Mouse (Mus musculus) liver, postnatal 0 days (tissue): ENCODE results near the gene Stom. TPM values are rescaled to one million over a fixed set of nuclear protein-coding genes. Genes with fewer than 3 reads are reported as not detected.

Experiments
- ATAC-seq: fragments of 200-750 bp; cut with Nextera tagmentation; 2 replicates; pipeline ENCODE4 v1.8.0; 2017; ENCODE audit warnings: mild to moderate bottlenecking, moderate library complexity
- DNase-seq: peaks from one replicate; pipeline ENCODE4 v3.0.0-alpha.2; 2016
- H3K27ac ChIP-seq: fragments of 300-500 bp; sonication (generic); 2 replicates; pipeline ENCODE4 v1.5.1; 2014; ENCODE audit warnings: antibody characterized with exemption, moderate library complexity, mild to moderate bottlenecking, low read depth
- H3K27me3 ChIP-seq: fragments of 300-500 bp; sonication (generic); 2 replicates; pipeline ENCODE4 v1.6.1; 2014; ENCODE audit warnings: low read length, control low read depth, mixed read lengths; ENCODE audit not compliant: insufficient read depth
- H3K36me3 ChIP-seq: fragments of 300-500 bp; sonication (generic); replicated peaks from 2 replicates; pipeline ENCODE4 v1.6.1; 2014; ENCODE audit warnings: mild to moderate bottlenecking, control low read depth, low read length, moderate library complexity, mixed read lengths; ENCODE audit not compliant: insufficient read depth
- H3K4me1 ChIP-seq: fragments of 300-500 bp; sonication (generic); 2 replicates; pipeline ENCODE4 v1.6.1; 2014; ENCODE audit warnings: antibody characterized with exemption, mild to moderate bottlenecking, control low read depth; ENCODE audit not compliant: insufficient read depth
- H3K4me2 ChIP-seq: fragments of 300-500 bp; sonication (generic); 2 replicates; pipeline ENCODE4 v1.6.1; 2014; ENCODE audit warnings: low read depth, mild to moderate bottlenecking, low read length, moderate library complexity, mixed read lengths
- H3K4me3 ChIP-seq: fragments of 300-500 bp; sonication (generic); 2 replicates; pipeline ENCODE4 v1.5.1; 2014; ENCODE audit warnings: low read depth, low read length
- H3K9ac ChIP-seq: fragments of 300-500 bp; sonication (generic); replicated peaks from 2 replicates; pipeline ENCODE4 v1.6.1; 2014; ENCODE audit warnings: mild to moderate bottlenecking, moderate library complexity
- H3K9me3 ChIP-seq: fragments of 300-500 bp; sonication (generic); 2 replicates; pipeline ENCODE4 v1.6.1; 2016; ENCODE audit warnings: mild to moderate bottlenecking, control low read depth, low read length, mixed read lengths
- CTCF ChIP-seq: sonication (generic); IDR thresholded peaks from 2 replicates; pipeline ENCODE4 v1.5.1; 2016; ENCODE audit warnings: antibody characterized with exemption, low read depth
- EP300 ChIP-seq: IDR thresholded peaks from 2 replicates; pipeline ENCODE4 v1.6.1; 2016; ENCODE audit warnings: antibody characterized with exemption, low read depth, mild to moderate bottlenecking
- WGBS: fragments of 180-500 bp; shearing (Covaris S2); extraction: QIAGEN DNeasy Blood & Tissue Kit; methylation state at CpG from one replicate; pipeline ENCODE4 v1.1.7; 2014; ENCODE audit not compliant: insufficient replicate concordance; 5-methylcytosine and 5-hydroxymethylcytosine counted together
- polyA plus RNA-seq: library from polyadenylated mRNA; unstranded; fragments of >200 nt; fragmentation: Nextera tagmentation; extraction: Ambion mirVana; gene quantifications from 2 replicates; pipeline ENCODE4 v1.2.1, GENCODE M21; 2015

Stom gene
- polyA plus RNA-seq, 1 experiment from 2014 or later, result 86.3 TPM

GRCm38 (mm10) chr2:35272881-35273280, 63.9 kb downstream of the Stom start:
- TF ChIP-seq CTCF (no peak), EP300 (no peak)
- Histone ChIP-seq H3K27ac (no peak overlapping the region), H3K4me2 (no peak overlapping the region), H3K9me3 (no peaks in the 10 kb centered on the region), H3K4me1 (peaks cover 6% of the 10 kb centered on the region), H3K36me3 (no peaks in the 10 kb centered on the region), H3K27me3 (no peaks in the 10 kb centered on the region), H3K4me3 (no peak overlapping the region), H3K9ac (no peak overlapping the region)
- 78% methylated on average over 6 of the region's 6 CpGs for WGBS
- no peak for DNase-seq
- ATAC-seq, result no peak

DNA sequence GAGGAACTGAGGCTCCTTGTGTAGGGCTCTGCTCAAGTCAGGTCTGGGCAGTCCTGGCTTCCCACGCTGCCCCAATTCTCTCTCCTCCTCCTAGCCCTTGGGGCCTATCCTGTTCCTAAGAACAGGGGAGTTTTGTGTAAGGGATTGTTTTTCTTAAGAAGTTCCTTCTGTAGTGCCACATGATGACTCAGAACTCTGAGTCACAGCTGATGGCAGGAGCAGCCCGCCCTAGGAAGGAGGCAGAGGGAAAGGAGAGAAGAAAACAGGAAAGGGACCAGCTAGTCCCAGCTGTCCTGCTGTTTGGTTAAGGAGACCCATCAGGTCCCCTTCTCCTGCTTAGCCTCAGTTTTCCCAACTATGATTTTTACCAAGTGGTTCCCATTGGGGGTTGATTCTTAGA, 65.0 kb downstream of the Stom start:
- H3K9ac ChIP-seq, result no peak overlapping the region
- no peaks in the 10 kb centered on the region for H3K27me3 ChIP-seq
- DNase-seq, result no peak
- H3K4me2 ChIP-seq, result no peak overlapping the region
- H3K27ac ChIP-seq, result no peak overlapping the region
- ATAC-seq, result no peak
- 65% methylated on average over 2 of the region's 2 CpGs for WGBS
- TF ChIP-seq CTCF (no peak), EP300 (no peak)
- no peaks in the 10 kb centered on the region for H3K36me3 ChIP-seq
- H3K9me3 ChIP-seq, result no peaks in the 10 kb centered on the region
- peaks cover 2% of the 10 kb centered on the region; the same call in 1 of the 2 replicates for H3K4me1 ChIP-seq
- no peak overlapping the region for H3K4me3 ChIP-seq

DNA sequence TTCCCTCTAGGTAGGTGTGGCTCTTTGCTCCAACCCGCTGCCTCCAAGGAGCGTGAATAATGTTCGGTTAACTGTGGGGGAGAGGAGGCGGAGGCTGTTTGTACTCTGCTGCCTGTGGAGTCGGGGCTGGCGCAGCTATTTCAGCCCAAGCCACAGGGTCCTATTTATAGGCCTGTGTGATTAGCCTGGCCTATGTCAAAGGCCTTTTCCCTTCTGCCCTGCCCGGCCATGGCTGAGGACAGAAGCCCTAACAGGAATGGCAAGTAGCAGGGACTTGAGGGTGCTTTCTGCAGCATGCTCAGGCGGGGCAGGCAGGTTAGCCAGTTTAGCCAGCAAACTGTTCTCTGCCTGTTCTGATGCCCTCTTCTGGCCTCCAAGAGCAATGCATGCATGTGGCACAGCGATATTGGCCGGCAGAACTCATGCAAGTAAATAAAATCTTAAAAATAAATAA, 66.2 kb downstream of the Stom start:
- Histone ChIP-seq H3K4me3 (no peak overlapping the region), H3K27me3 (no peaks in the 10 kb centered on the region), H3K4me1 (peaks cover 2% of the 10 kb centered on the region; the same call in 1 of the 2 replicates), H3K4me2 (no peak overlapping the region), H3K9me3 (no peaks in the 10 kb centered on the region), H3K36me3 (no peaks in the 10 kb centered on the region), H3K27ac (no peak overlapping the region), H3K9ac (no peak overlapping the region)
- ATAC-seq (peak; percentile 40; the same call in 1 of the 2 replicates), DNase-seq (peak; percentile 58)
- WGBS, result 25% methylated on average over 10 of the region's 10 CpGs
- peak; percentile 87 for TF ChIP-seq CTCF
- no peak for TF ChIP-seq EP300

DNA sequence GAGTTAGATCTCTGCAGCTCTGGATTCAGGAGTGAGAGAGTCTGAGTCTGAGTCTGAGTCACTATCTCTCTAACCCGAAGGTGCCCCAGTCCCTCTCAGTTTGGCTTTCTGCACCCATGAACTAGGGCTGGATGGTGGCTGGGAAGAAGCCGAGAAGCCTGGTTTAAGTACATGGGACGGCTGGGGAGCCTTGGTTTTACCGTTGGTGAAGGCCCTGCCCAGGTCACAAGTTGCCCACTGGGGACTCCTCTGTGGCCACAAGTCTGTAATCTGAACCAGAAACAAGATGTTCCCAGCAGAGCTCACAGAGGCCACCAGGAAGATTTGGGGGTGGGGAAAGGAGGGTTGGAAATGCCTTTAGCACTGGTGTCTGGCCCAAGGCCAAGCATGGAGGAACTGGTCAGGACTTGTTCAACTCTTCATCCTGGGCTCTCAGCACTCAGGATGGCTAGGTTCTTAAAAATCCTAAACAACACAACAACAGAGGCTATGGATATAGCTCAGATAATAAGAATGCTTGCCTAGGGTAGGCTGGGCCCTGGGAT, 67.0 kb downstream of the Stom start:
- no peaks in the 10 kb centered on the region for H3K36me3 ChIP-seq
- H3K4me3 ChIP-seq, result no peak overlapping the region
- no peaks in the 10 kb centered on the region for H3K9me3 ChIP-seq
- H3K27ac ChIP-seq, result no peak overlapping the region
- 71% methylated on average over 4 of the region's 4 CpGs for WGBS
- ATAC-seq (no peak), DNase-seq (no peak)
- H3K4me1 ChIP-seq, result peaks cover 5% of the 10 kb centered on the region; the same call in 1 of the 2 replicates
- TF ChIP-seq EP300, result no peak
- no peak overlapping the region for H3K4me2 ChIP-seq
- no peaks in the 10 kb centered on the region for H3K27me3 ChIP-seq
- H3K9ac ChIP-seq, result no peak overlapping the region

DNA sequence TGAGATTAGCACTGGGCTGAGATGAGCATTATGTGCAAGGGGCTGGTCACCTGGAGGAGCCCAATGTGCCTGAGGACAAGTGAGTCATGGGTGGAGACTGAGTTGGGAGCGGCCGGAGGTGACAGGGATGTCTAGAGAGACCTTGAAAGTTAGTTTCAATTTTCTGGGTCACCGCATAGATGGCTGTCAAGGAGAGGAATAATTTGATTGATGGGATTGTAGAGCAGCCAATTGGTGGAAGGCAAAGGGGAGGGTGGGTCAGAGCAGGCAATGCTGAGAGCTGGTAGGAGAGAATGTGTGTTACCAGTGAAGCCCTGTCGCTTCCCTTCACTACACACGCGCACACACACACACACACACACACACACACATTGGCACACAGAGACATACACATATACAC, 67.6 kb downstream of the Stom start:
- TF ChIP-seq CTCF, result no peak
- TF ChIP-seq EP300, result no peak
- no peak overlapping the region for H3K9ac ChIP-seq
- ATAC-seq (no peak), DNase-seq (no peak)
- H3K4me1 ChIP-seq, result peaks cover 5% of the 10 kb centered on the region; the same call in 1 of the 2 replicates
- H3K27me3 ChIP-seq, result no peaks in the 10 kb centered on the region
- no peaks in the 10 kb centered on the region for H3K36me3 ChIP-seq
- H3K9me3 ChIP-seq, result no peaks in the 10 kb centered on the region
- WGBS, result 77% methylated on average over 6 of the region's 6 CpGs
- no peak overlapping the region for H3K4me3 ChIP-seq
- H3K27ac ChIP-seq, result no peak overlapping the region
- no peak overlapping the region for H3K4me2 ChIP-seq

DNA sequence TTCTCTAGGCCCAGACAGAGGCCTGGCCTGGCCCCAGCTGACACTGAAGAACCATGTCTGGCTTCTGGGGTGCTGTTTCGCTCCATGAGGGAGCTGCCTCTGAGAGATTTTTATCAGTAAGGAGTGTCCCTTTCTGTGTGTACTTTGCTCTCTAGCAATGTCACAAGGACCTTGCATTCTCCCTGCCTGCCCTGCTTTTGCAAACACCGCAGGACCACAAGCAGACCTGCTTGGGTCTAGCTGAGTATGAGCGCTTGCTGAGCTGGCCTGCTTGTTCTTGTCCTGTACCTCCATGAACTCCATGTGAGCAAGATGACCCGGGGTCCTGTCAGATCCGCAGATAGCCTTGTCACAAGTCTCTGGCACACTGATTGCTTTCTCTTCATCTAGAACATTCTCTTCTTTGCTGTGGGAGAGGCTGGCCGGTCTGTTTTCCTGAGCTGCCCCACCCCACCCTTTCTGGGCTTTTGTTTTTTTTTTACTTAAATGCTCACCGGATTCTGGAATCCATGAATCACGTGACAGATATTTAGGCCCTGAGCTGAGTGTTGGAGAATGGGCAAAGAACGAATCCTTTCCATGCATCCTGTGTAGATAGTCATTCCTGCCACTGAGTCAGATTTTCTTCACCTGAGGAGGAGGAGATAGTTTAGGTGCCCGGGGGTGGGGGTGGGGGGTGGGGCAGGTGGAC, 68.8 kb downstream of the Stom start:
- H3K4me1 ChIP-seq, result peaks cover 5% of the 10 kb centered on the region; the same call in 1 of the 2 replicates
- H3K27ac ChIP-seq, result 0 out of 2 replicates have a peak overlapping the region, but pooled peaks have one; percentile 6
- no peak for TF ChIP-seq EP300
- no peak for TF ChIP-seq CTCF
- no peak overlapping the region for H3K4me2 ChIP-seq
- 67% methylated on average over 10 of the region's 10 CpGs for WGBS
- H3K36me3 ChIP-seq, result no peaks in the 10 kb centered on the region
- no peak overlapping the region for H3K9ac ChIP-seq
- no peak for ATAC-seq
- no peak for DNase-seq
- no peaks in the 10 kb centered on the region for H3K9me3 ChIP-seq
- H3K4me3 ChIP-seq, result no peak overlapping the region
- H3K27me3 ChIP-seq, result no peaks in the 10 kb centered on the region
